Mouse (Mus musculus) MEL (cell line): Measurements from ENCODE around the gene Gm20441.

Experiments used
- CHD1 ChIP-seq: IDR thresholded peaks from 2 replicates; pipeline ENCODE4 v1.6.1; 2012; ENCODE audit warnings: low read depth, mild to moderate bottlenecking, inconsistent platforms, low read length, improper control_type of control experiment
- CHD2 ChIP-seq: IDR thresholded peaks from 2 replicates; pipeline ENCODE4 v1.6.1; 2011; ENCODE audit warnings: low read length, improper control_type of control experiment
- CTCF ChIP-seq, 3 experiments: IDR thresholded peaks in 2 of 3; conservative IDR thresholded peaks in 1 of 3; 2 replicates each; pipeline ENCODE4 v1.5.1; 2011 to 2012; ENCODE audit warnings: low read length in 3 of 3, low read depth in 2 of 3, mild to moderate bottlenecking in 2 of 3, improper control_type of control experiment in 1 of 3, inconsistent platforms in 1 of 3, mixed read lengths in 1 of 3, moderate library complexity in 1 of 3; ENCODE audit not compliant: control insufficient read depth in 1 of 3, insufficient read depth in 1 of 3, poor library complexity in 1 of 3, severe bottlenecking in 1 of 3
- E2F4 ChIP-seq: IDR thresholded peaks from 2 replicates; pipeline ENCODE4 v1.6.1; 2011; ENCODE audit warnings: low read depth, low read length, improper control_type of control experiment, borderline replicate concordance
- ELF1 ChIP-seq: IDR thresholded peaks from 2 replicates; pipeline ENCODE4 v1.6.1; 2014; ENCODE audit warnings: low read depth, mild to moderate bottlenecking, inconsistent platforms, low read length, improper control_type of control experiment, moderate library complexity
- ETS1 ChIP-seq: IDR thresholded peaks from 2 replicates; pipeline ENCODE4 v1.6.1; 2012; ENCODE audit warnings: low read depth, mild to moderate bottlenecking, inconsistent platforms, low read length, improper control_type of control experiment, moderate library complexity
- HCFC1 ChIP-seq: IDR thresholded peaks from 2 replicates; pipeline ENCODE4 v1.6.1; 2012; ENCODE audit warnings: low read depth, mild to moderate bottlenecking, inconsistent platforms, low read length, improper control_type of control experiment, moderate library complexity
- MAX ChIP-seq: IDR thresholded peaks from 2 replicates; pipeline ENCODE4 v1.6.1; 2011; ENCODE audit warnings: low read length, improper control_type of control experiment
- POLR2A ChIP-seq, 2 experiments: IDR thresholded peaks; 2 replicates each; pipeline ENCODE4 v1.6.1; 2011 to 2012; ENCODE audit warnings: low read length in 2 of 2, mild to moderate bottlenecking in 2 of 2, control low read depth in 1 of 2, improper control_type of control experiment in 1 of 2, low read depth in 1 of 2, moderate library complexity in 1 of 2; ENCODE audit not compliant: control insufficient read depth in 1 of 2, insufficient read depth in 1 of 2, poor library complexity in 1 of 2
- POLR2AphosphoS5 ChIP-seq: IDR thresholded peaks from 2 replicates; pipeline ENCODE4 v1.6.1; 2012; ENCODE audit warnings: low read depth, borderline replicate concordance, mild to moderate bottlenecking, inconsistent platforms, low read length, moderate library complexity, mixed read lengths
- TCF12 ChIP-seq: IDR thresholded peaks from 2 replicates; pipeline ENCODE4 v1.6.1; 2014; ENCODE audit warnings: low read depth, mild to moderate bottlenecking, inconsistent platforms, low read length, improper control_type of control experiment, moderate library complexity
- UBTF ChIP-seq: IDR thresholded peaks from 2 replicates; pipeline ENCODE4 v1.6.1; 2012; ENCODE audit warnings: low read depth, mild to moderate bottlenecking, inconsistent platforms, low read length, improper control_type of control experiment, moderate library complexity, borderline replicate concordance; ENCODE audit not compliant: insufficient read depth
- ZNF384 ChIP-seq: IDR thresholded peaks from 2 replicates; pipeline ENCODE4 v1.6.1; 2012; ENCODE audit warnings: low read depth, mild to moderate bottlenecking, inconsistent platforms, low read length, improper control_type of control experiment

- TF ChIP-seq POLR2A (IDR thresholded peaks at IDR 0.05; ENCODE audit: control insufficient read depth in 1 of 2, insufficient read depth in 1 of 2, low read depth in 1 of 2, low read length in 2 of 2, poor library complexity in 1 of 2): no peak; a peak in 1 of 4 replicates
- TF ChIP-seq CHD2: no peak
- TF ChIP-seq ELF1: no peak
- no peak for TF ChIP-seq MAX
- peak; percentile 91 for TF ChIP-seq ZNF384
- peak; percentile 60 to 78 (median 76) for TF ChIP-seq CTCF (IDR thresholded peaks at IDR 0.05 in 2 of 3, conservative IDR thresholded peaks at IDR 0.05 in 1 of 3; ENCODE audit: control insufficient read depth in 1 of 3, insufficient read depth in 1 of 3, low read depth in 2 of 3, low read length in 3 of 3, poor library complexity in 1 of 3, severe bottlenecking in 1 of 3)
- TF ChIP-seq UBTF: no peak
- peak; percentile 60 for TF ChIP-seq HCFC1
- TF ChIP-seq E2F4: no peak
- TF ChIP-seq POLR2AphosphoS5: no peak
- peak; percentile 37; the same call in 1 of the 2 replicates for TF ChIP-seq ETS1
- no peak for TF ChIP-seq TCF12
- peak; percentile 76; the same call in 1 of the 2 replicates for TF ChIP-seq CHD1
Measured at GRCm38 (mm10) chr10:75764519-75765473, 16.0 kb downstream of the Gm20441 start.
